Mouse (Mus musculus) forebrain, embryonic 14.5 days (tissue): ENCODE measurements around the gene Cit. TPM values are rescaled to one million over a fixed set of nuclear protein-coding genes. Genes with fewer than 3 reads are reported as not detected.

Experiments used
- ATAC-seq: fragments of 200-750 bp; cut with Nextera tagmentation; 2 replicates; pipeline ENCODE4 v1.8.0; 2017; ENCODE audit warnings: mild to moderate bottlenecking, moderate library complexity
- DNase-seq: peaks from one replicate; pipeline ENCODE4 v3.0.0-alpha.2; 2015; ENCODE audit warnings: low spot score
- H3K27ac ChIP-seq: fragments of 300-500 bp; sonication (generic); 2 replicates; pipeline ENCODE4 v1.5.1; 2014; ENCODE audit warnings: low read depth, mild to moderate bottlenecking, control low read depth, low read length, moderate library complexity
- H3K27me3 ChIP-seq: fragments of 300-500 bp; sonication (generic); replicated peaks from 2 replicates; pipeline ENCODE4 v1.6.1; 2014; ENCODE audit warnings: low read length, control low read depth, mixed read lengths; ENCODE audit not compliant: control insufficient read depth, insufficient read depth
- H3K36me3 ChIP-seq: fragments of 300-500 bp; sonication (generic); 2 replicates; pipeline ENCODE4 v1.6.1; 2014; ENCODE audit warnings: low read length, control low read depth; ENCODE audit not compliant: control insufficient read depth, insufficient read depth
- H3K4me1 ChIP-seq: fragments of 300-500 bp; sonication (generic); 2 replicates; pipeline ENCODE4 v1.6.1; 2014; ENCODE audit warnings: antibody characterized with exemption, low read length, control low read depth; ENCODE audit not compliant: control insufficient read depth, insufficient read depth
- H3K4me2 ChIP-seq: fragments of 300-500 bp; sonication (generic); 2 replicates; pipeline ENCODE4 v1.6.1; 2014; ENCODE audit warnings: mild to moderate bottlenecking, control low read depth, low read length
- H3K4me3 ChIP-seq: fragments of 300-500 bp; sonication (generic); 2 replicates; pipeline ENCODE4 v1.5.1; 2014; ENCODE audit warnings: low read depth, low read length, control low read depth
- H3K9ac ChIP-seq: fragments of 300-500 bp; sonication (generic); 2 replicates; pipeline ENCODE4 v1.6.1; 2014; ENCODE audit warnings: mild to moderate bottlenecking, low read length, control low read depth, moderate library complexity
- H3K9me3 ChIP-seq: fragments of 300-500 bp; sonication (generic); replicated peaks from 2 replicates; pipeline ENCODE4 v1.6.1; 2016; ENCODE audit warnings: low read length, control low read depth, mixed read lengths; ENCODE audit not compliant: control insufficient read depth
- WGBS: fragments of 180-500 bp; shearing (Covaris S2); extraction: QIAGEN DNeasy Blood & Tissue Kit; methylation state at CpG from one replicate; pipeline ENCODE4 v1.1.7; 2014; 5-methylcytosine and 5-hydroxymethylcytosine counted together
- polyA plus RNA-seq: library from polyadenylated mRNA; unstranded; fragments of >200 nt; fragmentation: Nextera tagmentation; extraction: Ambion mirVana; gene quantifications from 2 replicates; pipeline ENCODE4 v1.2.1, GENCODE M21; 2014

Gene Cit
- polyA plus RNA-seq, 1 experiment from 2014 or later = 9.1 TPM

- H3K9me3 ChIP-seq = no peaks in the 10 kb centered on the region
- no peaks in the 10 kb centered on the region for H3K4me1 ChIP-seq
- H3K27me3 ChIP-seq = no peaks in the 10 kb centered on the region
- no peak overlapping the region for H3K4me3 ChIP-seq
- H3K4me2 ChIP-seq = no peak overlapping the region
- no peak for DNase-seq
- WGBS = 81% methylated on average over 4 of the region's 4 CpGs
- H3K9ac ChIP-seq = no peak overlapping the region
- no peaks in the 10 kb centered on the region for H3K36me3 ChIP-seq
- no peak for ATAC-seq
- H3K27ac ChIP-seq = no peak overlapping the region
These were observed 201.2 kb downstream of the Cit start for GRCm38 (mm10) chr5:116046246-116046645.

DNA sequence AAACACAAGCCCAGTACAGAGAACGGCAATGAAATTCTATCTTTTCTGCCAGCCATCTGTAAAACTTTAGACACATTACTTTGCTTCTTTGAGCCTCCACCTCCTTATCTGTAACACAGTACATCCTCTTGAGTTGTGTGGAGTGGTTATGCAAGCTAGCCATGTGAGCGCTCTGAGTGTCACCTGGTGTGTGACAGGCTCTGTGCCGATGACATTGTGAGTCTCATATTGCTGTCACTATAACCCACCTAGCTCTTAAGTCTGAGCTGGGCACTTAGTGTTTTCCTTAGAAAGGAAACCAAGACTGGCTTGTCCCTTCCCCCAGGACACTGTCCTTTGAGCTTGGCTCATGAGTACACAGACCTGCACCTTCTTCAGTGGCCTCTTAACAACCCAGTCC lies 203.2 kb downstream of the Cit start:
- Histone ChIP-seq H3K27ac (no peak overlapping the region), H3K9me3 (no peaks in the 10 kb centered on the region), H3K27me3 (no peaks in the 10 kb centered on the region), H3K9ac (no peak overlapping the region), H3K36me3 (no peaks in the 10 kb centered on the region), H3K4me3 (no peak overlapping the region), H3K4me2 (no peak overlapping the region), H3K4me1 (no peaks in the 10 kb centered on the region)
- 98% methylated on average over 3 of the region's 3 CpGs for WGBS
- DNase-seq (no peak), ATAC-seq (no peak)

- no peaks in the 10 kb centered on the region for H3K9me3 ChIP-seq
- ATAC-seq = no peak
- H3K36me3 ChIP-seq = no peaks in the 10 kb centered on the region
- H3K4me2 ChIP-seq = no peak overlapping the region
- WGBS = 79% methylated on average over 4 of the region's 4 CpGs
- no peak overlapping the region for H3K9ac ChIP-seq
- no peaks in the 10 kb centered on the region for H3K4me1 ChIP-seq
- H3K27me3 ChIP-seq = no peaks in the 10 kb centered on the region
- no peak overlapping the region for H3K27ac ChIP-seq
- no peak overlapping the region for H3K4me3 ChIP-seq
- no peak for DNase-seq
These were observed 204.7 kb downstream of the Cit start for GRCm38 (mm10) chr5:116049821-116050220.

GRCm38 (mm10) chr5:116052171-116052570 lies 207.1 kb downstream of the Cit start:
- DNase-seq (no peak), ATAC-seq (no peak)
- H3K4me3 ChIP-seq = no peak overlapping the region
- H3K4me1 ChIP-seq = no peaks in the 10 kb centered on the region
- H3K9me3 ChIP-seq = no peaks in the 10 kb centered on the region
- no peak overlapping the region for H3K9ac ChIP-seq
- no peaks in the 10 kb centered on the region for H3K27me3 ChIP-seq
- no peaks in the 10 kb centered on the region for H3K36me3 ChIP-seq
- WGBS = 83% methylated on average over 5 of the region's 5 CpGs
- no peak overlapping the region for H3K27ac ChIP-seq
- no peak overlapping the region for H3K4me2 ChIP-seq

GRCm38 (mm10) chr5:116052826-116053225 lies 207.7 kb downstream of the Cit start:
- Histone ChIP-seq H3K27ac (no peak overlapping the region), H3K36me3 (no peaks in the 10 kb centered on the region), H3K4me3 (no peak overlapping the region), H3K9ac (no peak overlapping the region), H3K4me2 (no peak overlapping the region), H3K27me3 (no peaks in the 10 kb centered on the region), H3K9me3 (no peaks in the 10 kb centered on the region), H3K4me1 (no peaks in the 10 kb centered on the region)
- no peak for ATAC-seq
- no peak for DNase-seq
- WGBS = 54% methylated on average over 6 of the region's 6 CpGs

Other genes with a start within 250 kb of the Cit start
- 17.7 and 18.7 TPM in 2 replicates for gene Rab35, start 213.4 kb upstream of the Cit start, polyA plus RNA-seq
- 16.0 and 21.8 TPM in 2 replicates for gene Bicdl1, start 113.7 kb upstream of the Cit start, polyA plus RNA-seq
- 44.1 and 52.1 TPM in 2 replicates for gene Prkab1, start 179.2 kb downstream of the Cit start, polyA plus RNA-seq
- not detected in 2 replicates for gene Tmem233, start 238.0 kb downstream of the Cit start, polyA plus RNA-seq